In the genomic region with DNA sequence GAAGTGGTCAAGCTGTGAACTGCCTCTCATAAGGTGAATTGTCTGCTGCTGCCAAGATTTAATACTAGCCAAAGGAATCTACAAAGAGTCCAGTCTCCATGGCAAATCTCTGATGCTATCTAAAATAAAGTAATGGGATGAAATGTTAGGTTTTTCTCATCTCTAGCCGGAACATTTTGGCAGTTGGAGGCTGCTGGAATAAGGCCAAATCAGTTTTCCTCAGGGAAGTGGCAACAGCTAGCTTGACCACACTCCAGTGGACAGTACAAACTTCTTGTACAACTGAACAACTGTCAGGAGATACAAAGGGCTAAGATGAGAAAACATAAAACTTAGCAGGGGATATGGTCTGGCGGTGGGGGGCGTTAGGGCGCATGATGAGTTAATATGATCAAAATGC, we compare ENCODE assay signal across 11 mouse cellular contexts.
"Had no signal": no experiment of that assay in that cellular context is flagged by ENCODE, and none has a peak within 500 bp of the region (broad histone marks: within the 10 kb centered on the region; RNA-seq: fewer than 3 reads in every experiment).

No protein-coding gene starts in this region.

- H3K4me3 ChIP-seq: kidney, embryonic 15.5 days; limb, embryonic 15.5 days; liver, embryonic 12.5 days; neural tube, embryonic 13.5 days had no signal

- H3K27me3 ChIP-seq: limb, embryonic 15.5 days; liver, embryonic 12.5 days; neural tube, embryonic 13.5 days had no signal

- H3K4me2 ChIP-seq: kidney, embryonic 15.5 days; limb, embryonic 15.5 days; liver, embryonic 12.5 days; neural tube, embryonic 13.5 days had no signal

- H3K9me3 ChIP-seq: kidney, embryonic 15.5 days; limb, embryonic 15.5 days; liver, embryonic 12.5 days; neural tube, embryonic 13.5 days had no signal

- H3K4me1 ChIP-seq: kidney, embryonic 15.5 days; limb, embryonic 15.5 days; liver, embryonic 12.5 days; neural tube, embryonic 13.5 days had no signal

- ATAC-seq: liver, embryonic 12.5 days; midbrain, embryonic 16.5 days had no signal

- H3K27ac ChIP-seq: kidney, embryonic 15.5 days; limb, embryonic 15.5 days; liver, embryonic 12.5 days; neural tube, embryonic 13.5 days had no signal

- H3K36me3 ChIP-seq: kidney, embryonic 15.5 days; limb, embryonic 15.5 days; liver, embryonic 12.5 days; neural tube, embryonic 13.5 days had no signal

- H3K9ac ChIP-seq: kidney, embryonic 15.5 days; limb, embryonic 15.5 days; liver, embryonic 12.5 days; neural tube, embryonic 13.5 days had no signal

- DNase-seq: kidney, postnatal 14 days; retina, postnatal 1 day; right cerebral cortex, postnatal 4 days; spleen, adult 18-20 months; thymus, adult 18-20 months; thymus, postnatal 14 days had no signal
